Mouse (Mus musculus): ENCODE measurements around the gene Fzd1.

- no peak for TF ChIP-seq EP300 (IDR thresholded peaks at IDR 0.05)
- no peak for TF ChIP-seq CTCF (IDR thresholded peaks at IDR 0.05)
Measured at GRCm38 (mm10) chr5:4767896-4768295, 10.1 kb upstream of the Fzd1 start.

All from lung, postnatal 0 days (tissue).